Mouse (Mus musculus): ENCODE measurements around the gene Spn.

DNA sequence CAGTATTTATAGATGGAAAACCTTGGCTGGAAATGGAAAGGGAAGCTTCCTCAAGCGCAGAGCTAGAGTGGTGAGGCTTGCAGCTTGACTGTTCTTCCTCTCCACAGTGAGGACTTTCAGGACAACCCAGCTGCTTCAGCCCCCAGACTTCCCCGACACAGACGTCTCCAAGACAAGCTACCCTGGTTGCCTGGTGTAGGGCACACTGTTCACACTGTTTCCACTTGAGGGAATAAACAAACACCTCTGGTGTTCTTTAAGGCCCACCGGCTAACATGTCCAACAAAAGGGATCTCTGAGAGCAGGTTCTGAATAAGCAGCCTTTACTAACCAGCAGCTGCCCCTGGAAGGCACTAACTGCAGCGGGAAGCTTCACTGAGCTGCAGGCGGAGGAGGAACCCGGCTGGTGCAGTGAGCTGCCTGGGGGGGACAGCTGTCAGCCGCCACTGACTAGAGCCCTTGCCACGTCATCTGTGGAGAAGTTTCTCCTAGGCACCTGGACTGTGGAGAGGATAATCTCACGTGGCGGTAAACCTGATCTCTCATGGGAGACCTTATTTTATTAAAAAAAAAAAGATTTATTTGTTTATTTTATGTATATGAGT, 21.2 kb downstream of the Spn start:
- TF ChIP-seq CTCF (IDR thresholded peaks at IDR 0.05; ENCODE audit: extremely low read depth, insufficient read depth, insufficient read length, insufficient replicate concordance) (no peak), POLR2A (IDR thresholded peaks at IDR 0.05; ENCODE audit: low read depth, low read length) (no peak)

Data from spleen, adult 2 months (tissue).